Mouse (Mus musculus) liver, postnatal 0 days (tissue): ENCODE data around the gene Orai1.

Experiments used
- CTCF ChIP-seq: sonication (generic); IDR thresholded peaks from 2 replicates; pipeline ENCODE4 v1.5.1; 2016; ENCODE audit warnings: antibody characterized with exemption, low read depth
- EP300 ChIP-seq: IDR thresholded peaks from 2 replicates; pipeline ENCODE4 v1.6.1; 2016; ENCODE audit warnings: antibody characterized with exemption, low read depth, mild to moderate bottlenecking

- TF ChIP-seq CTCF = no peak
- no peak for TF ChIP-seq EP300
Measured at GRCm38 (mm10) chr5:122984483-122984882, 30.4 kb upstream of the Orai1 start.
